Mouse (Mus musculus) heart, adult 8-10 months (tissue): ENCODE measurements around the gene Vmn1r203. TPM values are rescaled to one million over a fixed set of nuclear protein-coding genes. Genes with fewer than 3 reads are reported as not detected.
"Not testable (repeated sequence)": the region's sequence is repeated elsewhere in the genome, so short reads cannot be mapped to it uniquely, and the experiment has no call there.

Experiments used
- DNase-seq: peaks from one replicate; pipeline ENCODE4 v3.0.0; 2022; ENCODE audit warnings: low spot score
- total RNA-seq, 4 experiments: library from RNA; stranded (reverse); gene quantifications; 2 replicates each; pipeline ENCODE4 v1.2.4; 2022

Vmn1r203 gene
- not detected for total RNA-seq

- no peak for DNase-seq
Observed at GRCm38 (mm10) chr13:22517814-22518213, at the start of gene Vmn1r203. Gene Vmn1r203 (plus strand): TSS chr13:22518114.

GRCm38 (mm10) chr13:22471623-22472022 is 46.3 kb upstream of the Vmn1r203 start, which contains the start of gene Vmn1r201:
Gene Vmn1r201 (plus strand): TSS chr13:22471923.
- DNase-seq, result no peak

GRCm38 (mm10) chr13:22502431-22502830 is 15.5 kb upstream of the Vmn1r203 start:
- no peak for DNase-seq

GRCm38 (mm10) chr13:22505281-22505680 is 12.6 kb upstream of the Vmn1r203 start, which contains the start of gene Vmn1r202:
Gene Vmn1r202 (minus strand): TSS chr13:22505381.
- DNase-seq, result no peak

GRCm38 (mm10) chr13:22552898-22553297 is 35.0 kb downstream of the Vmn1r203 start, which contains the start of gene Vmn1r204:
Gene Vmn1r204 (plus strand): TSS chr13:22553198.
- not testable (repeated sequence) for DNase-seq

- DNase-seq, result not testable (repeated sequence)
Observed at GRCm38 (mm10) chr13:22574911-22575310, 57.0 kb downstream of the Vmn1r203 start.

Other genes with a start within 250 kb of the Vmn1r203 start
- not detected for gene Vmn1r195, start 247.6 kb upstream of the Vmn1r203 start, total RNA-seq
- gene Vmn1r196, start 228.2 kb upstream of the Vmn1r203 start, total RNA-seq, result not detected
- gene Vmn1r197, start 193.5 kb upstream of the Vmn1r203 start, total RNA-seq, result not detected
- not detected for gene Vmn1r198, start 167.8 kb upstream of the Vmn1r203 start, total RNA-seq
- gene Vmn1r199, start 138.3 kb upstream of the Vmn1r203 start, total RNA-seq, result not detected
- not detected for gene Vmn1r200, start 127.7 kb upstream of the Vmn1r203 start, total RNA-seq
- not detected for gene Vmn1r201, start 46.2 kb upstream of the Vmn1r203 start, total RNA-seq
- not detected for gene Vmn1r202, start 12.7 kb upstream of the Vmn1r203 start, total RNA-seq
- gene Vmn1r204, start 35.1 kb downstream of the Vmn1r203 start, total RNA-seq, result not detected
- not detected for gene Vmn1r205, start 74.9 kb downstream of the Vmn1r203 start, total RNA-seq
- not detected for gene Vmn1r206, start 106.1 kb downstream of the Vmn1r203 start, total RNA-seq
- gene Vmn1r207-ps, start 211.5 kb downstream of the Vmn1r203 start, total RNA-seq, result not detected